Comparison of ENCODE assay signal across 9 mouse cellular contexts in genomic region chr17:46546995-46547394, GRCm38 (mm10). TPM values are rescaled to one million over a fixed set of nuclear protein-coding genes. Genes with fewer than 3 reads are reported as not detected.
A peak's percentile ranks its signal among the peaks of the same experiment; 100 is the strongest.
DNase-seq lines count a peak whose midpoint lies in the region; ATAC-seq lines count a peak whose summit lies in the region.
"Had no signal": no experiment of that assay in that cellular context is flagged by ENCODE, and none has a peak within 500 bp of the region (broad histone marks: within the 10 kb centered on the region; RNA-seq: fewer than 3 reads in every experiment).

No protein-coding gene starts in this region.

- DNase-seq in cerebellum, adult 9-11 months: peak; percentile 63
- DNase-seq in cerebellum, postnatal 36 days: no peak
- no peak for DNase-seq in lung, postnatal 25 days (ENCODE audit: low spot score)
- DNase-seq in retina, embryonic 14.5 days (ENCODE audit: low spot score): peak; percentile 21
- no peak for DNase-seq in T-cell, adult 2 months (ENCODE audit: low spot score)
- no peak for DNase-seq in right cerebral cortex, postnatal 4 days
- DNase-seq: adrenal gland, adult 8-10 months had no signal

- ATAC-seq in lung, embryonic 15.5 days (ENCODE audit: borderline replicate concordance, extremely low read depth, low FRiP score, low TSS enrichment): no peak
- no peak for ATAC-seq in hindbrain, embryonic 16.5 days

- H3K27me3 ChIP-seq in lung, embryonic 15.5 days: 0 out of 2 replicates have a peak, but pooled peaks cover 3% of the 10 kb centered on the region
- H3K27me3 ChIP-seq in hindbrain, embryonic 16.5 days (replicated peaks; ENCODE audit: control insufficient read depth, insufficient read depth, low read length): no peaks in the 10 kb centered on the region

- H3K9me3 ChIP-seq in lung, embryonic 15.5 days: no peaks in the 10 kb centered on the region
- no peaks in the 10 kb centered on the region for H3K9me3 ChIP-seq in hindbrain, embryonic 16.5 days (ENCODE audit: control insufficient read depth, low read length)

- H3K36me3 ChIP-seq in lung, embryonic 15.5 days: peaks cover 42% of the 10 kb centered on the region
- H3K36me3 ChIP-seq in hindbrain, embryonic 16.5 days (ENCODE audit: control insufficient read depth, insufficient read depth, low read length): peaks cover 29% of the 10 kb centered on the region

- H3K27ac ChIP-seq in lung, embryonic 15.5 days: no peak overlapping the region
- H3K27ac ChIP-seq in hindbrain, embryonic 16.5 days (ENCODE audit: low read depth, low read length): no peak overlapping the region

- no peak overlapping the region for H3K9ac ChIP-seq in lung, embryonic 15.5 days
- H3K9ac ChIP-seq in hindbrain, embryonic 16.5 days (ENCODE audit: low read depth, low read length): no peak overlapping the region

- H3K4me1 ChIP-seq in lung, embryonic 15.5 days: peaks cover 27% of the 10 kb centered on the region
- H3K4me1 ChIP-seq in hindbrain, embryonic 16.5 days (ENCODE audit: control insufficient read depth, insufficient read depth, low read depth, low read length): peaks cover 12% of the 10 kb centered on the region

- H3K4me2 ChIP-seq in lung, embryonic 15.5 days: 0 out of 2 replicates have a peak overlapping the region, but pooled peaks have one; percentile 77
- peak overlapping the region; percentile 79; the same call in 1 of the 2 replicates for H3K4me2 ChIP-seq in hindbrain, embryonic 16.5 days (ENCODE audit: low read length)

- WGBS in lung, embryonic 15.5 days: 34% methylated on average over 8 of the region's 8 CpGs
- 19% methylated on average over 8 of the region's 8 CpGs for WGBS in hindbrain, embryonic 16.5 days

- H3K4me3 ChIP-seq in lung, embryonic 15.5 days: no peak overlapping the region
- H3K4me3 ChIP-seq in hindbrain, embryonic 16.5 days (ENCODE audit: low read length): no peak overlapping the region

RNA-seq across cellular contexts. Expression of gene Cul9, which starts 0.8 kb away (rescaled TPM):
- polyA plus RNA-seq in lung, embryonic 15.5 days (2015; fragmentation: Nextera tagmentation; extraction: Ambion mirVana): 2.9 and 3.4 TPM in 2 replicates
- polyA plus RNA-seq in hindbrain, embryonic 16.5 days (2015; fragmentation: Nextera tagmentation; extraction: Ambion mirVana): 19.7 and 25.1 TPM in 2 replicates

RNA-seq across cellular contexts. Expression of gene Srf, which starts 9.0 kb away (rescaled TPM):
- 10.4 and 10.7 TPM in 2 replicates for polyA plus RNA-seq in lung, embryonic 15.5 days (2015; fragmentation: Nextera tagmentation; extraction: Ambion mirVana)
- 3.5 and 3.6 TPM in 2 replicates for polyA plus RNA-seq in hindbrain, embryonic 16.5 days (2015; fragmentation: Nextera tagmentation; extraction: Ambion mirVana)

RNA-seq across cellular contexts. Expression of gene Dnph1, which starts 50.5 kb away (rescaled TPM):
- polyA plus RNA-seq in lung, embryonic 15.5 days (2015; fragmentation: Nextera tagmentation; extraction: Ambion mirVana): 43.0 and 51.3 TPM in 2 replicates
- 18.7 and 19.0 TPM in 2 replicates for polyA plus RNA-seq in hindbrain, embryonic 16.5 days (2015; fragmentation: Nextera tagmentation; extraction: Ambion mirVana)

RNA-seq across cellular contexts. Expression of gene Ttbk1, which starts 59.5 kb away (rescaled TPM):
- polyA plus RNA-seq in lung, embryonic 15.5 days (2015; fragmentation: Nextera tagmentation; extraction: Ambion mirVana): 0.04 and 0.11 TPM in 2 replicates
- polyA plus RNA-seq in hindbrain, embryonic 16.5 days (2015; fragmentation: Nextera tagmentation; extraction: Ambion mirVana): 5.1 and 5.5 TPM in 2 replicates

Comparison
In these comparisons a context has a peak if more than half of its experiments do, and no peak if none do; other contexts are left out.
1. DNase-seq: peak in cerebellum, adult 9-11 months (single experiment) and retina, embryonic 14.5 days (single experiment); none in cerebellum, postnatal 36 days (0 of 2), lung, postnatal 25 days (single experiment), T-cell, adult 2 months (single experiment) and right cerebral cortex, postnatal 4 days (single experiment).